Mouse (Mus musculus): Measurements from ENCODE around the gene Efna2. TPM values are rescaled to one million over a fixed set of nuclear protein-coding genes. Genes with fewer than 3 reads are reported as not detected.
"Not testable (repeated sequence)": the region's sequence is repeated elsewhere in the genome, so short reads cannot be mapped to it uniquely, and the experiment has no call there.

Efna2 gene
- polyA plus RNA-seq, 1 experiment from 2014 or later: 15.0 TPM

DNA sequence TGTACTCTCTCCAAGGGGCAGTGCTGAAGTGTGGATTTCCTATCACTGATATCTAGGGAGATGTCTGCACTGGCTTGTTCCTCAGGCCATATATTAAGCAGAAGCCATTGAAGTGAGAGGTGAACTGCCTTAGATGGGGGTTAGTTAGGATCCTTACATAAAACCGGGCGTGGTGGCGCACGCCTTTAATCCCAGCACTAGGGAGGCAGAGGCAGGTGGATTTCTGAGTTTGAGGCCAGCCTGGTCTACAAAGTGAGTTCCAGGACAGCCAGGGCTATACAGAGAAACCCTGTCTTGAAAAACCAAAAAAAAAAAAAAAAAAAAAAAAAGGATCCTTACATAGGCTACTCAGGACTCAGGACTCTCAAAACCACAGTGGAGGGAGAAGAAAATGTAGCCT, 13.1 kb upstream of the Efna2 start:
- not testable (repeated sequence) for H3K27me3 ChIP-seq (replicated peaks); H3K4me2 ChIP-seq (replicated peaks); ATAC-seq; H3K9me3 ChIP-seq; H3K9ac ChIP-seq; H3K4me3 ChIP-seq (replicated peaks)
- peaks cover 65% of the 10 kb centered on the region for H3K4me1 ChIP-seq (replicated peaks)
- H3K36me3 ChIP-seq: peaks cover 12% of the 10 kb centered on the region
- WGBS: 88% methylated on average over 4 of the region's 4 CpGs
- H3K27ac ChIP-seq: peak overlapping the region; percentile 76

DNA sequence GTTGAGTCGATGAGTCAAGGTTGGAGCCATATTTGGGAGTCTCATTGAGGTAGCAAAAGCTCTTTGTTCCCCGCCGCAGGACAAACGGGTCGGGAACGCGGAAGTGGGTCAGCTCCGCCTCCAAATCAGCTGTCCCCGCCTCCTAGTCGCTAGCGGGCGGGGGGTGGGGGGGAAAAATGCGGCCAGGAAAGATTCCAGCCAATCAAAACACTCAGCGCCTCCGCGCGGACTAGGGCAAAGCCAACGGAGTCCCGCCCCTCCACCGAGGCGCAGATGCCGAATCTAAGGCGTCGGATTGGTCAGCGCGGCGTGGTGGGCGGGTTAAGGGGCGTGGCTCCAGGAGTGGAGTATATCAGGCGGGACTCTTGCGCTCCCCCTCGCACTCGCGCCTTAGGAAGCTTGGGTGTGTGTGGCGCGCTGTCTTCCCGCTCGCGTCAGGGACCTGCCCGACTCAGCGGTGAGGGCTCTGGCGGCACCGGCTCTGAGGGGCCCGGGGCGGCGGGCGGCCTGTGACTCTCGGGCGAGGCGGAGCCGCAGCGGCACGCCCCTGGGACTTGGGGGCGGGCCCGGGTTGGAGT, 11.7 kb upstream of the Efna2 start:
- Histone ChIP-seq H3K4me2 (replicated peaks) (peak overlapping the region; percentile 62), H3K4me3 (replicated peaks) (peak overlapping the region; percentile 94), H3K36me3 (peaks cover 22% of the 10 kb centered on the region), H3K4me1 (replicated peaks) (peaks cover 64% of the 10 kb centered on the region), H3K9ac (peak overlapping the region; percentile 97), H3K27ac (peak overlapping the region; percentile 100), H3K27me3 (replicated peaks) (no peaks in the 10 kb centered on the region), H3K9me3 (no peaks in the 10 kb centered on the region)
- WGBS: under 1% methylated on average over 55 of the region's 55 CpGs
- ATAC-seq: peak; percentile 92

DNA sequence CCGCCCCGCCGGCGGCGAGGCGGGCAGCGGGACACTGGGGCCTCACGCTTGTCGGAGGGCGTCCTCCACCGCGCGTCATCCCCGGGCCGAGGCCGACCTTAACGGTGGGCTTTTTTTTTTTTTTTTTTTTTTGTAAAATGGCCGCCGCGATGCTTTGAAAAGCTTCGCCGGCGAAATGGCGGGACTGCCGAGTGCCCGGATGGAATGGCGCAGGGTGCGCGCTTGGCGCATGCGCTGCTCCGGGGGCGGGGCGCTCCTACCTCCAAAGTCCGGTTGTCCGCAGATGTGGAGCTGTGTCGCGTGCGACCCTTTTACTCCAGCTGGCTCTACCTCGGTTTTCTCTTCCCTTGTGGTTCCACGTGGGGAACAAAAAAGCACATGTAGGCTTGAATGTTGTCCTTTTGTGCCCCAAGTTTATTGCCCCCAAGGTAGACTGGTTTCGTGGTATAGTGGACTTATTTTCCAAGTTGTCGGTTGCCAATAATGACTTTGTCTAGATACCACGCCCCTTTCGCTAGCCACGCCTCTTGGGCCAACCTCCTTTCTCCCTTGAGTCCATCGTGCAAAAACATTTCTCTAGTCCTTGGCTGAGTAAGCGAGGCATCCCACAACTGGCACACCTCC, 11.1 kb upstream of the Efna2 start:
- H3K27ac ChIP-seq: peak overlapping the region; percentile 100
- peak overlapping the region; percentile 62 for H3K4me2 ChIP-seq (replicated peaks)
- peaks cover 58% of the 10 kb centered on the region for H3K4me1 ChIP-seq (replicated peaks)
- peak overlapping the region; percentile 94 for H3K4me3 ChIP-seq (replicated peaks)
- H3K36me3 ChIP-seq: peaks cover 22% of the 10 kb centered on the region
- no peaks in the 10 kb centered on the region for H3K9me3 ChIP-seq
- no peaks in the 10 kb centered on the region for H3K27me3 ChIP-seq (replicated peaks)
- H3K9ac ChIP-seq: peak overlapping the region; percentile 97
- under 1% methylated on average over 47 of the region's 48 CpGs for WGBS
- peak; percentile 66 for ATAC-seq

DNA sequence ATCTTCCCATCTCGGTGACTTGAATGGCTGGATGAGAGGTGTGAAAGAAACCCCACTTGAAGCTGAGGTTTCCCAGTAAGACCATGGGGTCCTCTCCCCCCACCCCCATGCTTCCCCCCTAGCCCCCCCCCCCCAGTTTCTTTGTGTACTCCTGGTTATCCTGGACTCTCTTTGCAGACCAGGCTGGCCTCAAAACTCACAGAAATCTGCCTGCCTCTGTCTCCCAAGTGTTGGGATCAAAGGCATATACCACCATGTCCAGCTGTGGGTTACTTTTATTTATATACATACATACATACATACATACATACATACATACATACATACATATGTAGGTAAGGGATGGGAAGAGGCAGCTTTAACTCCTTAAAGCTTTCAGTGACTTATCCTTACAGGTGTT, 10.2 kb upstream of the Efna2 start:
- no peaks in the 10 kb centered on the region for H3K9me3 ChIP-seq
- no peaks in the 10 kb centered on the region for H3K27me3 ChIP-seq (replicated peaks)
- no peak overlapping the region for H3K27ac ChIP-seq
- WGBS: 48% methylated on average over 1 of the region's 1 CpGs
- peak overlapping the region; percentile 94 for H3K4me3 ChIP-seq (replicated peaks)
- peaks cover 51% of the 10 kb centered on the region for H3K4me1 ChIP-seq (replicated peaks)
- no peak for ATAC-seq
- H3K4me2 ChIP-seq (replicated peaks): peak overlapping the region; percentile 62
- peak overlapping the region; percentile 97 for H3K9ac ChIP-seq
- H3K36me3 ChIP-seq: peaks cover 22% of the 10 kb centered on the region

DNA sequence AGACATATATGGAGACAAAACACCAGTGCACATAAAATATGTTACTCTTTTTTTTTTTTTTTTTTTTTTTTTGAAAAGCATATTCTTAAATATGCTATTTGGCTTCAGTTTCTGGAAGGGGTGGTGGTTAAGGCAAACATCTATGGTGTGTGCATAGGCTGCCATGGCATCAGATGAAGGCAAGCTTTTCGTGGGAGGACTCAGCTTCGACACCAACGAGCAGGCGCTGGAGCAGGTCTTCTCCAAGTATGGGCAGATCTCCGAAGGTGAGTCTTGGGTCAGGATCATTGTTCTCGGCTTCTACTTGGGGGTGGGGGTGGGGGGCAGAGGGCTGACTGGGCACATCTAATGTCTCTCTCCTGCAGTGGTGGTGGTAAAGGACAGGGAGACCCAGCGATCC, 9.6 kb upstream of the Efna2 start:
- Histone ChIP-seq H3K27me3 (replicated peaks) (no peaks in the 10 kb centered on the region), H3K27ac (no peak overlapping the region), H3K4me3 (replicated peaks) (no peak overlapping the region), H3K9ac (no peak overlapping the region), H3K9me3 (no peaks in the 10 kb centered on the region), H3K36me3 (peaks cover 22% of the 10 kb centered on the region), H3K4me2 (replicated peaks) (0 out of 2 replicates have a peak overlapping the region, but pooled peaks have one; percentile 62), H3K4me1 (replicated peaks) (peaks cover 45% of the 10 kb centered on the region)
- ATAC-seq: no peak
- WGBS: 87% methylated on average over 7 of the region's 7 CpGs

DNA sequence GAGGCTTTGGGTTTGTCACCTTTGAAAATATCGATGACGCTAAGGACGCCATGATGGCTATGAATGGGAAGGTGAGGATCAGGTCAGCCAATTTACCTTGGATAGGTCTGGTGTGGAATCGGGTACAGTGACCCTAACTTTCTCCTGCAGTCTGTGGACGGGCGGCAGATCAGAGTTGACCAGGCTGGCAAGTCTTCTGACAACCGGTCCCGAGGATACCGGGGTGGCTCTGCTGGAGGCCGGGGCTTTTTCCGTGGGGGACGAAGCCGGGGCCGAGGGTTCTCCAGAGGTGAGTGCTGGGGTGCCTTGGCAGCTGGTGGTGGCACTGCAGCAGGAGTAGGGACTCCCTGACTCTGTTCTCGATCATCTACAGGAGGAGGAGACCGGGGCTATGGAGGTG, 9.2 kb upstream of the Efna2 start:
- no peak for ATAC-seq
- H3K27me3 ChIP-seq (replicated peaks): no peaks in the 10 kb centered on the region
- H3K4me3 ChIP-seq (replicated peaks): no peak overlapping the region
- peaks cover 22% of the 10 kb centered on the region for H3K36me3 ChIP-seq
- no peaks in the 10 kb centered on the region for H3K9me3 ChIP-seq
- 97% methylated on average over 16 of the region's 16 CpGs for WGBS
- H3K4me2 ChIP-seq (replicated peaks): no peak overlapping the region
- H3K27ac ChIP-seq: no peak overlapping the region
- H3K9ac ChIP-seq: no peak overlapping the region
- H3K4me1 ChIP-seq (replicated peaks): peaks cover 46% of the 10 kb centered on the region

DNA sequence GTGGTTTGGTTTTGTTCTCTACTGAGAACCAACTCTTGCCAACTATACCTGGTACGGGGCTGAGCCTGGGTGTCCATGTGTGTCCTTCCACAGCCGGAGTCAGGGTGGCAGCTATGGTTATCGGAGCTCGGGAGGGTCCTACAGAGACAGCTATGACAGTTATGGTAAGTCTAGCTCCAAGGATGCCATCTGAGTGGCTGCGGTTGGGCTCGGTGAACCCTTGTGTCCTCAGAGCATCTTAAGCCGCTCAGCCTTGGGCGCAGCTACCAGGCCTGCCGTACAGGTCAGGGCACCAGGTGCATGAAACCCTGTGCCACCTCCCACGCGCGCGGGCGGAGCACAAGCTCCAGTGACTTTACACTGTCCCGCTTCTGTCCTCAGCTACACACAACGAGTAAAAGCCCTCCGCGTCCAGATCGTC, 8.7 kb upstream of the Efna2 start:
- H3K27me3 ChIP-seq (replicated peaks): no peaks in the 10 kb centered on the region
- 95% methylated on average over 19 of the region's 19 CpGs for WGBS
- ATAC-seq: no peak

DNA sequence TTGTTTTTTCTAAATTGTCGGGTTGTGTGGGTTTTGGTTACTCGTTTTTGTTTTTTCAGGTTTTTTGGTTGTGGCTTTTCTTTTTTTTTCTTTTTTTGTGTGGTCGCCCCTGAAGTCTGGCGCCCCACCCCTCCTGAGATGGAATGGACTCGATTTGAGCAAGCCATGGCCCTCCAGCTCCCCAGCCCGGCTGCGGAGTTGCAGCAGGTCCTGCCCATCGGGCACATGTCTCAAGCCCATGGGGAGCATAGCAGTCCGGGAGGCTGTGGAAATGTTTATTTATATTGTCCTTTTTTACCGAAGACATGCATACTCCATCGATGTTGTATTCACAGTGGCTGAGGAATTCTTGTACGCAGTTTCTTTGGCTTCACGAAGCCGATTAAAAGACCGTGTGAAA, 8.0 kb upstream of the Efna2 start:
- no peak for ATAC-seq
- H3K9me3 ChIP-seq: no peaks in the 10 kb centered on the region
- H3K9ac ChIP-seq: 0 out of 2 replicates have a peak overlapping the region, but pooled peaks have one; percentile 62
- 0 out of 2 replicates have a peak overlapping the region, but pooled peaks have one; percentile 6 for H3K4me2 ChIP-seq (replicated peaks)
- peaks cover 39% of the 10 kb centered on the region for H3K4me1 ChIP-seq (replicated peaks)
- 84% methylated on average over 15 of the region's 15 CpGs for WGBS
- H3K36me3 ChIP-seq: peaks cover 22% of the 10 kb centered on the region
- peak overlapping the region; percentile 48; the same call in 1 of the 2 replicates for H3K27ac ChIP-seq
- H3K27me3 ChIP-seq (replicated peaks): no peaks in the 10 kb centered on the region
- no peak overlapping the region for H3K4me3 ChIP-seq (replicated peaks)

More for the DNA sequence above, 8.7 kb upstream of the Efna2 start:
- peaks cover 41% of the 10 kb centered on the region for H3K4me1 ChIP-seq (replicated peaks)
- H3K9ac ChIP-seq: no peak overlapping the region
- H3K4me2 ChIP-seq (replicated peaks): no peak overlapping the region
- H3K9me3 ChIP-seq: no peaks in the 10 kb centered on the region
- H3K4me3 ChIP-seq (replicated peaks): no peak overlapping the region
- peaks cover 22% of the 10 kb centered on the region for H3K36me3 ChIP-seq
- H3K27ac ChIP-seq: no peak overlapping the region

DNA sequence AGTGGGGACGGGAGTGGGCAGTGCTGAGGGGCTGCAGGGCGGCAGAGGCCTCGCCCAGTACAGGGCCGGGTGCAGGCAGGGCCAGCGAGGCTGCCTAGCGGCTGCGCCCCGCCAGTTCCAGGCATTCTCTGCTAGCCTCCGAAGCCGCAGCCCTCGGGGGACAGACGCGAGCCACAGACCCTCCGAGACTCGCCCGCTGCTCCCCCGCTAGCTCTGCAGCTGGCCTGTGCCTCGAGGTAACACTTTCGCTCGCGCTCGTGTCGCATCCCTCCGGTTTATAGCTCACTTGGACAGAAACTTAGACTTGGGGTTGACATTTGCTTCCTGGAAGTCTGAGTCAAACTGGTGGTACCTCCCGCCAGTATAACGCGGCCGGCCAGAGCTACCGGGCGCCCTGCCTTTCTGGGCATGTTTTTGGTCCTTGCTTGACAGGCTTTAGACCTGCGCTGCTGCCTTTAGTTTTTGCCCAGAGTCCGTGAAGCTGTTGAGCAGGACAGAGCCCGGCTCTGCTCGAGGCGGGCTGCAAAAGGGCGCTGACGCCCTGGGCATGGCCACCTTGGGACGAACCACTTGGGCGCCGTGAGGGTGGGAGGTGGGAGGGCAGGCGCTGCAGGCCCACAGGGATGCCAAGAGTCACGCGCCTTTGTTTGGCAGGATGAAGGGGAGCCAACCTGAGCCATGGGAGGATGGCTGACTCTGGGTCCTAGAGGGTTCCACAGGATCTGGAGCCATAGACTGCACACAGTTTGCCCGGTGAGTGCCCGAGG, 7.3 kb upstream of the Efna2 start:
- Histone ChIP-seq H3K27ac (peak overlapping the region; percentile 94), H3K4me1 (replicated peaks) (peaks cover 39% of the 10 kb centered on the region), H3K4me2 (replicated peaks) (peak overlapping the region; percentile 78), H3K36me3 (peaks cover 22% of the 10 kb centered on the region), H3K9ac (peak overlapping the region; percentile 62), H3K27me3 (replicated peaks) (no peaks in the 10 kb centered on the region), H3K4me3 (replicated peaks) (no peak overlapping the region; the same call in none of the 2 replicates), H3K9me3 (no peaks in the 10 kb centered on the region)
- 81% methylated on average over 45 of the region's 45 CpGs for WGBS
- ATAC-seq: no peak

DNA sequence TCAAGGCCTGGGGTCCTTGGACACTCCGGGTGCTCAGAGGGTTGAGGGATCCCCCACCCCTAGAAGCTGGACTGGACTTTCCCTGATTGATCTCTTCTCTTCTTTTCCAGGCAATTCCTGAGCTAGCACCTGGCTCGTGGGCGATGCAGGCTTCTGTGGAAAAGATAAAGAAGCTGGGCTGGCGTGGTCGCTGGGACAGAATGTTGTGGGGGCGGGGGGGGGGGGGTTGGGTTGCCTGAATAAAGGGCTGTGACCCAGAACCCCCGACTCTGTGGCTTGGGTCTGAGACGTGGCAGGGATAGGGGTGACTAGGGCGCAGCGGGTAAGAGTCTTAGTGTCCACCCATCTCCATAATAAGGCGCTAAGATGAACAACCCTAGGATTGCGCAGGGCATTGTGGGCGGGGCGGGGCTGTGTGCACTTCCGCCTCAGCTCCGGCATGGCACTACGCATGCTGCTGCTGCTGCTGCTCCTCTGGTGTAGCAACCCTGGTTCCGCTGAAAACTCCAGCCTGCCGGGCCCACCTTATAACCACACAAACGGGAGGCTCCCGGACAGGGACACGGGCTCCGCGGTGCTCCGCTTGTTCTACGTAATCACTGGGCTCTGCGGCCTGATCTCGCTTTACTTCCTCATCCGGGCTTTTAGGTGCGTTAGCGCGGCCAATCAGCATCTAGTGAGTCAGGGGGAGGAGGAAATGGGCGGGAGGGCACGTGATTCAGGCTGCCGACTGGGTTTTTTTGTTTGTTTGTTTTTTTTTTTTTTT, 6.6 kb upstream of the Efna2 start, which contains the start of gene 1600002K03Rik:
Gene 1600002K03Rik (plus strand): TSS at position 418 of the 766 bp plus-strand sequence.
- Histone ChIP-seq H3K36me3 (peaks cover 22% of the 10 kb centered on the region), H3K4me1 (replicated peaks) (peaks cover 39% of the 10 kb centered on the region), H3K4me2 (replicated peaks) (peak within 1 kb of the TSS; percentile 78), H3K27me3 (replicated peaks) (no peaks in the 10 kb centered on the region), H3K27ac (peak within 1 kb of the TSS; percentile 94), H3K4me3 (replicated peaks) (peak within 1 kb of the TSS; percentile 59), H3K9ac (peak within 1 kb of the TSS; percentile 62), H3K9me3 (no peaks in the 10 kb centered on the region)
- WGBS: 5% methylated on average over 35 of the region's 35 CpGs
- peak; percentile 83 for ATAC-seq

DNA sequence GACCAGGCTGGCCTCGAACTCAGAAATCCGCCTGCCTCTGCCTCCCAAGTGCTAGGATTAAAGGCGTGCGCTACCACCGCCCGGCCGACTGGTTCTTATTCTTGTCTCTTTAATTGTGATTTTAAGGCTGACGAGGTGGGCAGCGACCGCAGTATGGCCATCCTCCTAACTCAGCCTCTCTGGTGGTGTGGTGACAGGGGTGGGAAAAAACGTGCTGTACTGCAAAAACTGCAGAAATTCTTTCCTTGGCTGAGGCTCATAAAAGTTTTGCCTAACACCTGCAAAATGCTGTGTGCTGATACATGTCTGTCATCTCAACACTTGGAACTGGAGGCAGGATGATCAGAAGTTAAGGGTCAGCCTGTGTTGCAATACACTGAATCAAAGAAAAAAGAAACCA, 5.9 kb upstream of the Efna2 start:
- 14% methylated on average over 11 of the region's 11 CpGs for whole genome bisulfite sequencing
- H3K4me2 ChIP-seq (replicated peaks): peak overlapping the region; percentile 78
- H3K27me3 ChIP-seq (replicated peaks): no peaks in the 10 kb centered on the region
- H3K27ac ChIP-seq: 0 out of 2 replicates have a peak overlapping the region, but pooled peaks have one; percentile 37
- H3K4me3 ChIP-seq (replicated peaks): peak overlapping the region; percentile 59
- H3K4me1 ChIP-seq (replicated peaks): peaks cover 39% of the 10 kb centered on the region
- H3K9me3 ChIP-seq: no peaks in the 10 kb centered on the region
- H3K9ac ChIP-seq: 0 out of 2 replicates have a peak overlapping the region, but pooled peaks have one; percentile 18
- H3K36me3 ChIP-seq: peaks cover 22% of the 10 kb centered on the region
- no peak for ATAC-seq
